Mouse (Mus musculus): ENCODE measurements around the gene Rnpep. TPM values are rescaled to one million over a fixed set of nuclear protein-coding genes. Genes with fewer than 3 reads are reported as not detected.

Gene Rnpep
- polyA plus RNA-seq, 1 experiment from 2014 or later: 81.4 TPM

GRCm38 (mm10) chr1:135224981-135225604 is 58.8 kb downstream of the Rnpep start:
- Histone ChIP-seq H3K27ac (ENCODE audit: low read depth, low read length) (no peak overlapping the region), H3K36me3 (ENCODE audit: control insufficient read depth, insufficient read depth, low read length) (no peaks in the 10 kb centered on the region)
- no peak for ATAC-seq

GRCm38 (mm10) chr1:135224147-135224546 is 59.7 kb downstream of the Rnpep start:
- no peak overlapping the region for H3K4me3 ChIP-seq (ENCODE audit: low read depth, low read length)
- no peak for ATAC-seq
- H3K9me3 ChIP-seq (replicated peaks; ENCODE audit: control insufficient read depth, low read length): no peaks in the 10 kb centered on the region
- no peaks in the 10 kb centered on the region for H3K27me3 ChIP-seq (replicated peaks; ENCODE audit: control insufficient read depth, insufficient read depth, low read length)
- no peak for DNase-seq (ENCODE audit: low spot score)
- no peaks in the 10 kb centered on the region for H3K36me3 ChIP-seq (ENCODE audit: control insufficient read depth, insufficient read depth, low read length)
- no peak overlapping the region for H3K27ac ChIP-seq (ENCODE audit: low read depth, low read length)
- 84% methylated on average over 3 of the region's 3 CpGs for WGBS
- no peak overlapping the region for H3K9ac ChIP-seq (ENCODE audit: low read length)
- no peaks in the 10 kb centered on the region for H3K4me1 ChIP-seq (ENCODE audit: control insufficient read depth, insufficient read depth, low read length)
- no peak overlapping the region for H3K4me2 ChIP-seq (ENCODE audit: low read length)

More at GRCm38 (mm10) chr1:135224981-135225604, 58.8 kb downstream of the Rnpep start:
- DNase-seq (ENCODE audit: low spot score): peak; percentile 25
- H3K4me2 ChIP-seq (ENCODE audit: low read length): no peak overlapping the region
- no peak overlapping the region for H3K4me3 ChIP-seq (ENCODE audit: low read depth, low read length)
- WGBS: 62% methylated on average over 6 of the region's 6 CpGs
- H3K9me3 ChIP-seq (replicated peaks; ENCODE audit: control insufficient read depth, low read length): no peaks in the 10 kb centered on the region
- no peaks in the 10 kb centered on the region for H3K27me3 ChIP-seq (replicated peaks; ENCODE audit: control insufficient read depth, insufficient read depth, low read length)
- no peaks in the 10 kb centered on the region for H3K4me1 ChIP-seq (ENCODE audit: control insufficient read depth, insufficient read depth, low read length)
- H3K9ac ChIP-seq (ENCODE audit: low read length): no peak overlapping the region

GRCm38 (mm10) chr1:135217607-135218233 is 66.2 kb downstream of the Rnpep start:
- no peak for ATAC-seq
- H3K4me3 ChIP-seq (ENCODE audit: low read depth, low read length): no peak overlapping the region
- WGBS: 42% methylated on average over 13 of the region's 13 CpGs
- H3K9me3 ChIP-seq (replicated peaks; ENCODE audit: control insufficient read depth, low read length): no peaks in the 10 kb centered on the region
- H3K4me2 ChIP-seq (ENCODE audit: low read length): no peak overlapping the region
- H3K9ac ChIP-seq (ENCODE audit: low read length): no peak overlapping the region
- H3K27me3 ChIP-seq (replicated peaks; ENCODE audit: control insufficient read depth, insufficient read depth, low read length): no peaks in the 10 kb centered on the region
- H3K36me3 ChIP-seq (ENCODE audit: control insufficient read depth, insufficient read depth, low read length): no peaks in the 10 kb centered on the region
- no peak overlapping the region for H3K27ac ChIP-seq (ENCODE audit: low read depth, low read length)
- no peaks in the 10 kb centered on the region for H3K4me1 ChIP-seq (ENCODE audit: control insufficient read depth, insufficient read depth, low read length)
- no peak for DNase-seq (ENCODE audit: low spot score)

GRCm38 (mm10) chr1:135213772-135214640 is 69.9 kb downstream of the Rnpep start:
- DNase-seq (ENCODE audit: low spot score): no peak
- 86% methylated on average over 9 of the region's 9 CpGs for WGBS
- no peak overlapping the region for H3K4me3 ChIP-seq (ENCODE audit: low read depth, low read length)

More at GRCm38 (mm10) chr1:135213772-135214640, 69.9 kb downstream of the Rnpep start:
- ATAC-seq: no peak
- Histone ChIP-seq H3K36me3 (ENCODE audit: control insufficient read depth, insufficient read depth, low read length) (no peaks in the 10 kb centered on the region), H3K4me2 (ENCODE audit: low read length) (no peak overlapping the region), H3K27ac (ENCODE audit: low read depth, low read length) (no peak overlapping the region), H3K9ac (ENCODE audit: low read length) (no peak overlapping the region), H3K9me3 (replicated peaks; ENCODE audit: control insufficient read depth, low read length) (no peaks in the 10 kb centered on the region), H3K4me1 (ENCODE audit: control insufficient read depth, insufficient read depth, low read length) (no peaks in the 10 kb centered on the region), H3K27me3 (replicated peaks; ENCODE audit: control insufficient read depth, insufficient read depth, low read length) (no peaks in the 10 kb centered on the region)

Other genes with a start within 250 kb of the Rnpep start
- gene Lgr6, start 178.8 kb downstream of the Rnpep start, polyA plus RNA-seq (2014; fragmentation: Nextera tagmentation; extraction: Ambion mirVana): 0.48 TPM in 2 replicates
- 0.32 and 0.57 TPM in 2 replicates for gene Ptpn7, start 151.4 kb downstream of the Rnpep start, polyA plus RNA-seq (2014; fragmentation: Nextera tagmentation; extraction: Ambion mirVana)
- gene Arl8a, start 137.3 kb downstream of the Rnpep start, polyA plus RNA-seq (2014; fragmentation: Nextera tagmentation; extraction: Ambion mirVana): 213 and 251 TPM in 2 replicates
- gene Gpr37l1, start 116.4 kb downstream of the Rnpep start, polyA plus RNA-seq (2014; fragmentation: Nextera tagmentation; extraction: Ambion mirVana): 0.24 and 0.33 TPM in 2 replicates
- gene Elf3, start 25.5 kb downstream of the Rnpep start, polyA plus RNA-seq (2014; fragmentation: Nextera tagmentation; extraction: Ambion mirVana): 0.13 and 0.14 TPM in 2 replicates
- gene Timm17a, start 29.7 kb upstream of the Rnpep start, polyA plus RNA-seq (2014; fragmentation: Nextera tagmentation; extraction: Ambion mirVana): 148 and 156 TPM in 2 replicates
- 0.17 and 0.30 TPM in 2 replicates for gene Lmod1, start 40.7 kb upstream of the Rnpep start, polyA plus RNA-seq (2014; fragmentation: Nextera tagmentation; extraction: Ambion mirVana)
- gene Shisa4, start 91.2 kb upstream of the Rnpep start, polyA plus RNA-seq (2014; fragmentation: Nextera tagmentation; extraction: Ambion mirVana): 62.9 and 68.8 TPM in 2 replicates
- gene Ipo9, start 146.4 kb upstream of the Rnpep start, polyA plus RNA-seq (2014; fragmentation: Nextera tagmentation; extraction: Ambion mirVana): 114 and 135 TPM in 2 replicates